Mouse (Mus musculus) kidney, adult 2 months (tissue): Measurements from ENCODE around the gene Muc20.

ENCODE experiments used
- CTCF ChIP-seq: fragments of 200-500 bp; conservative IDR thresholded peaks from 2 replicates; pipeline ENCODE4 v1.5.1; 2011; ENCODE audit warnings: low read depth, mild to moderate bottlenecking, control low read depth, low read length, moderate library complexity, mixed read lengths; ENCODE audit not compliant: insufficient read depth, insufficient read length
- POLR2A ChIP-seq: fragments of 200-500 bp; IDR thresholded peaks from one replicate; pipeline ENCODE4 v1.6.1; 2011; ENCODE audit warnings: low read depth, low read length, control low read depth

- TF ChIP-seq POLR2A (no peak), CTCF (no peak)
Observed at GRCm38 (mm10) chr16:32818441-32818840, 21.2 kb upstream of the Muc20 start.
